Mouse (Mus musculus): Measurements from ENCODE around the gene Sytl1.
A peak's percentile ranks its signal among the peaks of the same experiment; 100 is the strongest.

DNA sequence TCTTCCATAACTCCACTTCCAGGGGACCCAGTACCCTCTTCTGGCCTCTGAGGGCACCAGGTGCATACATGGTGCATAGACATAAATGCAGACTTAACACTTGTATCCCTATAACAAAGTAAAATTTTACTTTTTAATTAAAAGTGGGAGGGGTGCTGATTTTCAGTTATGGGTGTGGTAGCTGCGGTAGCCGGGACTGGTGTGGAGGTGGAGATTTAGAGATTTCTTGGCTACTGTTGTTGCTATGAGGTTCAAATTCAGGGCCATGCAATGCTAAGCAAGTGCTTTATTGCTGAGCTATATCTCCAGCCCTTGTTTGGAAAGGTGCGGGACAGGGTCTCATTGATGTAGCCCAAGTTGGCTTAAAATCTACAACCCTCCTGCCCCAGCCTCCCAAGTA is 44.2 kb downstream of the Sytl1 start:
- no peak for TF ChIP-seq CTCF (IDR thresholded peaks at IDR 0.05 in 2 of 3, conservative IDR thresholded peaks at IDR 0.05 in 1 of 3; ENCODE audit: control insufficient read depth in 1 of 3, insufficient read depth in 1 of 3, low read depth in 2 of 3, low read length in 3 of 3, poor library complexity in 1 of 3, severe bottlenecking in 1 of 3)
- TF ChIP-seq E2F4 (IDR thresholded peaks at IDR 0.05; ENCODE audit: borderline replicate concordance, low read depth, low read length) = no peak
- TF ChIP-seq USF2 (IDR thresholded peaks at IDR 0.05; ENCODE audit: borderline replicate concordance in 1 of 2, insufficient read depth in 1 of 2, low read depth in 1 of 2, low read length in 2 of 2) = no peak
- no peak for TF ChIP-seq JUND (IDR thresholded peaks at IDR 0.05; ENCODE audit: low read depth, low read length)
- peak; percentile 29 to 76; a peak in 2 of 4 replicates for TF ChIP-seq EP300 (IDR thresholded peaks at IDR 0.05; ENCODE audit: low read depth in 1 of 2, low read length in 2 of 2)
- no peak for TF ChIP-seq GABPA (IDR thresholded peaks at IDR 0.05; ENCODE audit: low read depth, low read length)
- no peak for TF ChIP-seq CHD2 (IDR thresholded peaks at IDR 0.05; ENCODE audit: low read length)
- no peak for TF ChIP-seq RAD21 (IDR thresholded peaks at IDR 0.05; ENCODE audit: low read depth, low read length)
- no peak for TF ChIP-seq POLR2A (IDR thresholded peaks at IDR 0.05; ENCODE audit: control insufficient read depth in 1 of 2, insufficient read depth in 1 of 2, low read depth in 1 of 2, low read length in 2 of 2, poor library complexity in 1 of 2)
- TF ChIP-seq TAL1 (IDR thresholded peaks at IDR 0.05; ENCODE audit: low read length) = no peak
